Mouse (Mus musculus) stomach, embryonic 15.5 days (tissue): Measurements from ENCODE around the gene Cenpc1. TPM values are rescaled to one million over a fixed set of nuclear protein-coding genes. Genes with fewer than 3 reads are reported as not detected.
A peak's percentile ranks its signal among the peaks of the same experiment; 100 is the strongest.

Source experiments
- ATAC-seq: fragments of 200-750 bp; cut with Nextera tagmentation; 2 replicates; pipeline ENCODE4 v1.8.0; 2017; ENCODE audit warnings: low read depth, moderate number of reproducible peaks, moderate TSS enrichment; ENCODE audit not compliant: insufficient read depth, low FRiP score
- H3K27ac ChIP-seq: fragments of 300-500 bp; sonication (generic); 2 replicates; pipeline ENCODE4 v1.5.1; 2015; ENCODE audit warnings: mild to moderate bottlenecking, inconsistent platforms
- H3K27me3 ChIP-seq: fragments of 300-500 bp; sonication (generic); replicated peaks from 2 replicates; pipeline ENCODE4 v1.6.1; 2015; ENCODE audit warnings: inconsistent platforms
- H3K36me3 ChIP-seq: fragments of 300-500 bp; sonication (generic); 2 replicates; pipeline ENCODE4 v1.6.1; 2015; ENCODE audit warnings: inconsistent platforms
- H3K4me1 ChIP-seq: fragments of 300-500 bp; sonication (generic); 2 replicates; pipeline ENCODE4 v1.6.1; 2015; ENCODE audit warnings: inconsistent platforms
- H3K4me2 ChIP-seq: fragments of 300-500 bp; sonication (generic); 2 replicates; pipeline ENCODE4 v1.6.1; 2015; ENCODE audit warnings: mild to moderate bottlenecking, inconsistent platforms
- H3K4me3 ChIP-seq: fragments of 300-500 bp; sonication (generic); replicated peaks from 2 replicates; pipeline ENCODE4 v1.5.1; 2015; ENCODE audit warnings: inconsistent platforms
- H3K9ac ChIP-seq: fragments of 300-500 bp; sonication (generic); 2 replicates; pipeline ENCODE4 v1.6.1; 2015; ENCODE audit warnings: inconsistent platforms
- H3K9me3 ChIP-seq: fragments of 300-500 bp; sonication (generic); 2 replicates; pipeline ENCODE4 v1.6.1; 2016; ENCODE audit warnings: inconsistent platforms
- whole genome bisulfite sequencing: fragments of 180-500 bp; shearing (Covaris S2); methylation state at CpG from one replicate; pipeline ENCODE4 v1.1.7; 2015; 5-methylcytosine and 5-hydroxymethylcytosine counted together
- polyA plus RNA-seq: library from polyadenylated mRNA; unstranded; fragments of >200 nt; fragmentation: Nextera tagmentation; extraction: Ambion mirVana; gene quantifications from 2 replicates; pipeline ENCODE4 v1.2.1, GENCODE M21; 2015

The Cenpc1 gene
- polyA plus RNA-seq = 30.3 and 31.2 TPM in 2 replicates

DNA sequence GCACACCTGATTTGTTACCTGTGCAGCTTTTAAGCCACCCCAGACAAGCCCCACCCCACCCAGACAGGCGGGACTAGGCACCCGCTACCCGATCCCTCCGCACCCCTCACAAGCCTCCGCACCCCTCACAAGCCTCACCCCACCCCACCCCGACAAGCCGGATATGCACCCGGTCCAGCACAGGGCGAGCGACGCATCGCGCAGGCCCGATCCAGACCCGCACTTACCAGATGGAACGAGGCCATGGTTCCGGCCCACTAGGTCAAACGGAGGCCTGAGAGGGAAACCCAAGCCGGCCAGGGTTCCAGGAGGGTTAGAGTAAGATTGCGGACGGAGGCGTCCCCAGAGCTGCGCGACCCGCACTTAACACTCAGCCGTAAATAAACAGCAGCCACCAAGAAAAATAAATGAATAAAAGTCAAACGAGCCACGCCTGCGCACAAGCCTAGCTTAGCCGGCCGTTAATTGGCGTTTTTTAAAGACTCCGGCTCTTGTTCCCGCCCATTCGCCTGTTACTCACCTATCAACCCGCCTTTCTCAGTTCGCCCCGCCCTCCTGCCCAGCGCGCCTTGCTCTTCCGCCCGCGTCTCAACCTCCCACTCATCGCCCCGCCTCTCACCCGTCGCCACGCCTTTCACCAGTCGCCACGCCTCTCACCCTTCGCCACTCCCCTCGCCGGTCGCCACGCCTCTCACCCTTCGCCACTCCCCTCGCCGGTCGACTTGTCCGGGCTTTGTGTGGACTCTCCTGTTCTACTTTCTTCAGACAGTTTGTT, at the start of gene Cenpc1:
Cenpc1 (minus strand) TSS at position 483 of the 775 bp plus-strand sequence.
- Histone ChIP-seq H3K27me3 (no peaks in the 10 kb centered on the region), H3K4me2 (peak within 1 kb of the TSS; percentile 76), H3K36me3 (no peaks in the 10 kb centered on the region), H3K4me1 (peaks cover 3% of the 10 kb centered on the region; the same call in 1 of the 2 replicates), H3K4me3 (peak within 1 kb of the TSS; percentile 76), H3K27ac (peak within 1 kb of the TSS; percentile 96), H3K9ac (peak within 1 kb of the TSS; percentile 74), H3K9me3 (no peaks in the 10 kb centered on the region)
- peak; percentile 95 for ATAC-seq
- under 1% methylated on average over 59 of the region's 60 CpGs for WGBS

DNA sequence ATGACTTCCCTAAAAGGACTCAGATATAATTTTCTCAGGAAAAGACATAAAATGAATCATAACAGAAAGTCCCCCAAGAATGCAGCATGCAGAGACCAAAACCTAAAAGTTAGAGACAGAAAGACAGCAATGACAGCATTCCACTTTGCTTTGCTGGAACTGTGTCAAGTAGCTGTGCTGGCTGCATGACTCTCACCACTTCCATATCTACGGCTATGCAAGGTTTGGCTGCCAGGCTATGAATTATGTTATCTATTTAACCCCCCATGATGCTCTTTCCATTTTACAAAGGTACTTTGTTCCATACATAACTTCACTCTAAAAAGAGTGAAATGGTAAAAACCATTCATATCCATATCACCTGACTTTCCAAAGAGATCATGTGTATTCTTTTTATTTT, 48.6 kb upstream of the Cenpc1 start:
- H3K9ac ChIP-seq = no peak overlapping the region
- H3K4me2 ChIP-seq = no peak overlapping the region
- WGBS = 57% methylated on average over 1 of the region's 1 CpGs
- ATAC-seq = no peak
- H3K27ac ChIP-seq = no peak overlapping the region
- H3K4me3 ChIP-seq = no peak overlapping the region
- H3K9me3 ChIP-seq = no peaks in the 10 kb centered on the region
- no peaks in the 10 kb centered on the region for H3K27me3 ChIP-seq
- peaks cover 3% of the 10 kb centered on the region; the same call in 1 of the 2 replicates for H3K36me3 ChIP-seq
- H3K4me1 ChIP-seq = no peaks in the 10 kb centered on the region

DNA sequence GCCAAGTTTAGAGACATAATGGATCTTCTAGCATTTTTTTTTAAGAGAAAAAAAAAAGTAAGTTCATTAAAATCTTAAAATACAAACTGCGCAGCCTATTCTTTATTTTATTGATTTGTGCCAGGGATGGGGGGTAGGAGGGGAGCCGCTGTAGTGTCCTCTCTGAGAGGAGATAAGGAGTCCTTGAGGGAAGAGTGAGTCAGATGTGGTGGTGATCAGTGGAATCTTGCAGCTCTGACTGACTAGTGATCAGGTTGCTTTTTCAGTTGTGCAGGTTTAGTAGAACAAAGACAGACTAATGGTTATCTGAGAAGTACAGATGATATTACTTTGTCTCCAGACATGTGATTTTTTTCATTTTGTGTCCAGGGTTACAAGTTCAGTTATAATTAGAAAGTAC, 47.7 kb upstream of the Cenpc1 start:
- Histone ChIP-seq H3K27me3 (no peaks in the 10 kb centered on the region), H3K9me3 (no peaks in the 10 kb centered on the region), H3K4me3 (no peak overlapping the region), H3K9ac (no peak overlapping the region), H3K27ac (no peak overlapping the region), H3K36me3 (peaks cover 5% of the 10 kb centered on the region; the same call in 1 of the 2 replicates), H3K4me1 (no peaks in the 10 kb centered on the region), H3K4me2 (no peak overlapping the region)
- 86% methylated on average over 2 of the region's 2 CpGs for WGBS
- ATAC-seq = no peak

DNA sequence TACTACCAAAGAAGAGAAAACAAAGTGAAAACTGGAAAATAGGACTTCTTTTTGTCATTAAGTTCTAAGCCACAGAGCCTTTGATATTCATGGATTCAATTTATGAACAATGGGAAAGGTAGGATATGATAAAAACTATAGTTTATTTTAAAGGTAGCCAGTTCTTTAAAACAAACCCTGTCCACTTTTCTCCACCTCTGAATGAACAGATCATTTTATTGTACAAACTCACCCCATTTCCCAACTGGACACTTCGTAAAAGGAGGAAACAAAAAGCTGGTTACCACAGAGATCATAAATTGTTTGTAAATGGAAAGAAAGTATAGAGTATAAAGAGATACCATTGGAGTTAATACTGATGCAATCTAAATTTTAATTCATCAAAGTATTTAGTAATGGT, 45.7 kb upstream of the Cenpc1 start:
- Histone ChIP-seq H3K36me3 (peaks cover 9% of the 10 kb centered on the region; the same call in 1 of the 2 replicates), H3K4me1 (no peaks in the 10 kb centered on the region), H3K4me3 (no peak overlapping the region), H3K9me3 (no peaks in the 10 kb centered on the region), H3K9ac (no peak overlapping the region), H3K27me3 (no peaks in the 10 kb centered on the region), H3K4me2 (no peak overlapping the region), H3K27ac (no peak overlapping the region)
- 87% methylated on average over 1 of the region's 1 CpGs for WGBS
- no peak for ATAC-seq

DNA sequence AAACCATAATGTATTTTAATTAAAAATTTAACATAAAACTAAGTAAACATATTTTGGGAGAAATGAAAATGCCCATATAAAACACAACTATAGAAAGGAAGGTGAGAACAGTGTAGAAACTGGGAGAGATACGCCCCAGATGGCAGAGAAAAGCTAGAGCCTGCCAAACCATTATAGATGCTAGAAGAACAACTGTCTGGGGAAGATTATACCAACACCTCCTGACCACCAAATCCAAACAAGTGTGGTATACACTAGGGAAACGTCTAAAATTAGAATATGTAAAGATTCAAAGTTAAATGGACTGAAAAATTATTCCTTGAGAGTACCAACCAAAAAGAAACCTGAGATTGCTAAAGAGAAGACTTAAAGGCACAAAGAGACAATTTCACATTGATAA, 41.2 kb upstream of the Cenpc1 start:
- H3K4me2 ChIP-seq = no peak overlapping the region
- peaks cover 6% of the 10 kb centered on the region; the same call in 1 of the 2 replicates for H3K36me3 ChIP-seq
- no peak overlapping the region for H3K9ac ChIP-seq
- no peaks in the 10 kb centered on the region for H3K27me3 ChIP-seq
- no peaks in the 10 kb centered on the region for H3K9me3 ChIP-seq
- WGBS = 71% methylated on average over 2 of the region's 2 CpGs
- no peaks in the 10 kb centered on the region for H3K4me1 ChIP-seq
- ATAC-seq = no peak
- H3K27ac ChIP-seq = no peak overlapping the region
- H3K4me3 ChIP-seq = no peak overlapping the region

DNA sequence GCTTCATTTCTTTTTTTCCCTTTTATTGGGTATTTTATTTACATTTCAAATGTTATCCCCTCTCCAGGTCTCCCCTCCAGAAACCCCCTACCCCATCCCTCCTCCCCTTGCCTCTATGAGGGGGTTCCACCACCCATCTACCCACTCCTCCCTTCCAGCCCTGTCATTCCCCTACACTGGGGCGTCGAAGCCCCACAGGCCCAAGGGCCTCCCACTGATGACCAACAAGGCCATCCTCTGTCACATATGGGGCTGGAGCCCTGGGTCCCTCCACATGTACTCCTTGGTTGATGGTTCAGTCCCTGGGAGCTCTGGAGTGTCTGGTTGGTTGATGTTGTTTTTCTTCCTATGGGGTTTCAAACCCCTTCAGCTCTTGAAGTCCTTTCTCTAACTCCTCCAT, 36.8 kb upstream of the Cenpc1 start:
- no peaks in the 10 kb centered on the region for H3K9me3 ChIP-seq
- H3K36me3 ChIP-seq = no peaks in the 10 kb centered on the region
- H3K9ac ChIP-seq = no peak overlapping the region
- WGBS = 94% methylated on average over 2 of the region's 2 CpGs
- H3K27ac ChIP-seq = no peak overlapping the region
- H3K4me3 ChIP-seq = no peak overlapping the region
- no peaks in the 10 kb centered on the region for H3K27me3 ChIP-seq
- no peaks in the 10 kb centered on the region for H3K4me1 ChIP-seq
- no peak overlapping the region for H3K4me2 ChIP-seq
- ATAC-seq = no peak

DNA sequence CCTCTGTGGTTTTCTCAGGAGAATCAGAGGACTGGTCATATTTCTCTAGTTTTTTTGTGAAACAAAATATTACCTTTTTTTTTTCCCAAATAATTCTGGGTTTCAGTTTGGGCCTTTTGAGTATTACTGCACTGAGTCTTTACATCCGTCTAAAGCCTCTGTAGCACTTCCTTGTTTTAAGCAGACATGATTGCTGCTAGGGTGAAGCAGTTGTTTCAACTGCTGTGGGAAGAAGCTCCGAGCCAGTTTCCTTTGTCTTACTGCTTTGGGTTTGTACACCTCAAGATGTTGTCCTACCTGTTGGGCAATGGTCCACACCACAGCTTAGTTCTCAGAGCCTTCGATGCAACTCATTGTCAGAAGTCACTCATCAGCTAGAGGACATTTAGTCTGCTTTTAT, 35.2 kb upstream of the Cenpc1 start:
- no peak overlapping the region for H3K4me2 ChIP-seq
- H3K4me3 ChIP-seq = no peak overlapping the region
- no peaks in the 10 kb centered on the region for H3K27me3 ChIP-seq
- no peaks in the 10 kb centered on the region for H3K4me1 ChIP-seq
- no peaks in the 10 kb centered on the region for H3K36me3 ChIP-seq
- no peak for ATAC-seq
- no peak overlapping the region for H3K27ac ChIP-seq
- no peak overlapping the region for H3K9ac ChIP-seq
- no peaks in the 10 kb centered on the region for H3K9me3 ChIP-seq
- 71% methylated on average over 3 of the region's 3 CpGs for WGBS

DNA sequence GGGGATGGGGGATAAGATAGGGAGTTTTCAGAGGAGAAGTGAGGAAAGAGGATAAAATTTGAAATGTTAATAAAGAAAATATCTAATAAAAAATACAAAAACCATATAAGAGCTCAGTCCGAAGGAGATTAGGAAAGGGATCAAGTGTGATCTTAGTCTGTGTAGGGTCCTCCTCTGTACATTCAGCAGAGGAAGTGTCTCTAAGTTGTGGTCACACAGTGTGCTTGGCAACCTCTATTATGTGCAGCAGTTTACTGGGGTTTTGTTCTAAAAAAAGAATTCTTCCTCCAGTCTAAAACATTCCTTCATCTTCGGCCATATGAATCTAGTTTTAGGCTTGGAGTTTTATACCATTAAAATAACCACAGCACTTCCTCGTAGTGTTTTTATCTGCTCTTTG, 33.6 kb upstream of the Cenpc1 start:
- H3K27me3 ChIP-seq = no peaks in the 10 kb centered on the region
- no peak overlapping the region for H3K4me2 ChIP-seq
- no peak overlapping the region for H3K4me3 ChIP-seq
- 76% methylated on average over 3 of the region's 3 CpGs for WGBS
- no peak for ATAC-seq
- no peak overlapping the region for H3K27ac ChIP-seq
- H3K9ac ChIP-seq = no peak overlapping the region
- no peaks in the 10 kb centered on the region for H3K9me3 ChIP-seq
- H3K4me1 ChIP-seq = no peaks in the 10 kb centered on the region
- no peaks in the 10 kb centered on the region for H3K36me3 ChIP-seq

DNA sequence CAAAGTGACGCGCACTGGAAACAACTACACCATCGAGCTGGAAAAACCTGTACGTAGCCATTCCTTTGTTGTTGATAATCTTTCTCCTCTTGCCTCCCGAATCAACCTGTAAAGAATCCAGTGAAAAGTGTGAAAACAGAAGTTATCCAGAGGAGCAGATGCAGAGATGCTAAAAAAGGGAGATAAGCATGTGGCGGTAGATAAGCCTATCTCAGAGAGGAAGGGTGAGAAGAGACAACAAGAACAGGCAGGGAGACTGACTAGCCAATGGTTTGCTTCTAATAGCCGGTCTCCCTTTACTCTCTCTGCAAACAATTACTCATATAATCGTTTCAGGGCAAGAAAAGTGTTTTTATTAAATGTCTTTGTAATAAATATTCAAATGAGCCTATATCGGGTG, 29.4 kb upstream of the Cenpc1 start:
- Histone ChIP-seq H3K4me1 (no peaks in the 10 kb centered on the region), H3K9me3 (no peaks in the 10 kb centered on the region), H3K9ac (no peak overlapping the region), H3K4me3 (no peak overlapping the region), H3K27me3 (no peaks in the 10 kb centered on the region), H3K4me2 (no peak overlapping the region), H3K27ac (no peak overlapping the region), H3K36me3 (no peaks in the 10 kb centered on the region)
- WGBS = 77% methylated on average over 9 of the region's 9 CpGs
- no peak for ATAC-seq

DNA sequence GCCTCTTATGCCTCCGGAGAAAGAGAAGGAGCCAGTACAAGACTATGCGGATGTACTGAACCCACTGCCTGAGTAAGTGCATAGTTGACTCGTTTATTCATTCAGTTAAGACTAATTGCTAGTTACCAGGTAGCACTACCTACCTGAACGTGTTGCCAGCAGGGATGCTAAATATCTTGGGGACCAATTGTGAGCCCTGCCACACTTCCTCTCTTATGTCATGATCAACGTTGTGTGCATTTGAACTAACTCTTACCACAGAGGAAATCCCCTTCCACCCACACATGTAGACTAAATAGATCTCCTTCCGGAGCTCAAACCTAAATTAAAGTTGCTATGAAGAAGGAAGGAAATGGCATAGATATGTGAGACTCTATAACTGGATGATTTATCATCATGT, 21.4 kb upstream of the Cenpc1 start:
- no peak overlapping the region for H3K4me3 ChIP-seq
- H3K4me1 ChIP-seq = no peaks in the 10 kb centered on the region
- no peaks in the 10 kb centered on the region for H3K36me3 ChIP-seq
- H3K4me2 ChIP-seq = no peak overlapping the region
- ATAC-seq = no peak
- WGBS = 74% methylated on average over 6 of the region's 6 CpGs
- H3K9ac ChIP-seq = no peak overlapping the region
- no peaks in the 10 kb centered on the region for H3K9me3 ChIP-seq
- H3K27me3 ChIP-seq = no peaks in the 10 kb centered on the region
- no peak overlapping the region for H3K27ac ChIP-seq

DNA sequence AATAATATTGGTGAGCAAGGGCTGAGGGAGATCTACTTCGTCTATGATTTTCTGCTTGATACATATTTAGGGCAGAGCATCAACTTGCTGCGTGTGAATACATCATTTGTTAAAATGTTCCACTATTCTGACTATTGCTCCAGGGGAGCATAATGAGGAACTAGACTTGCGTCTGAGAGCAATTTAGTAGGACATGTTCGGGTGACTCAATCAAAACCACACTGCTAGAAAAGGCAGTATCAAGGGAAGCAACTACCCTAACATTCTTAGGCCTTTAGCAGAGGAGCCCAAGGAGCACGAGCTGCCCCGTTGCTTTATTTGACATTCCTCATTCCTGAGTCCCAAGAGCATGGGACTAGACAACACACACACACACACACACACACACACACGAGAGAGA, 19.6 kb upstream of the Cenpc1 start:
- H3K9ac ChIP-seq = no peak overlapping the region
- H3K27ac ChIP-seq = no peak overlapping the region
- no peaks in the 10 kb centered on the region for H3K4me1 ChIP-seq
- WGBS = 77% methylated on average over 7 of the region's 7 CpGs
- no peak for ATAC-seq
- no peaks in the 10 kb centered on the region for H3K9me3 ChIP-seq
- H3K4me3 ChIP-seq = no peak overlapping the region
- no peaks in the 10 kb centered on the region for H3K36me3 ChIP-seq
- no peak overlapping the region for H3K4me2 ChIP-seq
- H3K27me3 ChIP-seq = no peaks in the 10 kb centered on the region

DNA sequence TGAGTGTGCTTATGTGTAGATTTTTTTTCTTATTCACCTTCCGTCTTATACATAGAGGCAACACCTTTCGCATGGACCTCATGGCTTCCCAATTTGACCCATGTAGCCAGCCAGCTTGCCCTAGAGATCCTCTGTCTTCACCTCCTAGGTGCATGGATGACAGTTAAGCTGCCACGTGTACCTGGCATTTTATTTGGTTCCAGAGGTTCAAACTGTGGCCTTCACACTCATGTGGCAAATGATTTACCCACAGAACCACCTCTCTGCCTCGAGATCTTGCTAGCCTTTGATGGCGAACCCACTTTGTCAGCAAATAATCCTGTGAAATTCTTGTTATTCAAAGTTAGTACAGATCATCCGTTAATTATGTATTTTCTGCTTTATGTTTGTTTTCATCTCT, 18.6 kb upstream of the Cenpc1 start:
- no peaks in the 10 kb centered on the region for H3K9me3 ChIP-seq
- no peak overlapping the region for H3K9ac ChIP-seq
- H3K27ac ChIP-seq = no peak overlapping the region
- no peak for ATAC-seq
- H3K4me2 ChIP-seq = no peak overlapping the region
- no peaks in the 10 kb centered on the region for H3K36me3 ChIP-seq
- WGBS = 73% methylated on average over 6 of the region's 6 CpGs
- no peaks in the 10 kb centered on the region for H3K4me1 ChIP-seq
- H3K4me3 ChIP-seq = no peak overlapping the region
- no peaks in the 10 kb centered on the region for H3K27me3 ChIP-seq
